Mouse (Mus musculus): ENCODE results near the gene Ero1l.

Ero1l gene

DNA sequence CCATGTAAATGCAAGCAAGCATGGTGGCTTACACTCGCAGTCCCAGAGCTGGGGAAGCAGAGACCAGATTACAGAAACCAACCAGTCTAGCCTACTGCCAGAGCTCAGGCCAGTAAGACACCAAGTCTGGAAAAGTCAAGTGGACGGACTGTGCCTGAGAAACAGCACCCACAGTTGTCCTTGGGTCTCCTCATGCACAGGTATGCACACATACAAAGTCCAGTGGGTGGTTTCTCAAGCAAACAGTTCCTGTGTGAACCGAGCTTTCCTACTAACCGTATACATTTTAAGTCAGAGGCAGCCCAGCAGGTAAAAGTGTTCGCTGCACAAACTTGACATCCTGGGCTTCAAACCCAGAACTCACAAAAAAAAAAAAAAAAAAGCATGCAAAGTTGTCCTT is 12.7 kb downstream of the Ero1l start:
- no peak for DNase-seq (ENCODE audit: low spot score in 2 of 2)

DNA sequence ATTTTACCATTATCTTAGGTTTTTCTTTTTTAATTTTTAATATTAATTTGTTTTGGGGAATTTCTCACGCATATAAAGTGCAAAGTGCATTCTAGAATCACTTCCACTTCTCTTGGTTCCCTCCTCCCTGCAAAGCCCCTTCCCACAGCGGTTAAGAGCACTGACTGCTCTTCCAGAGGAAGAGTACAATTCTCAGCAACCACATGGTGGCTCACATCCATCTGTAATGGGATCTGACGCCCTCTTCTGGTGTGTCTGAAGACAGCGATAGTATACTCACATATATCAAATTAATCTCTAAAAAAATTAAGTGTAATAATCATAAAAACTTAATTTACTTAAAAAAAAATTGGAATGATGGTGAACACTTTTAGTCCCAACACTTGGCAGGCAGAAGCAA is 14.2 kb downstream of the Ero1l start:
- no peak for DNase-seq (ENCODE audit: low spot score in 2 of 2)

GRCm38 (mm10) chr14:45303939-45304338 is 14.6 kb downstream of the Ero1l start:
- DNase-seq (ENCODE audit: low spot score in 2 of 2) = no peak

GRCm38 (mm10) chr14:45291608-45292007 is 27.0 kb downstream of the Ero1l start:
- DNase-seq (ENCODE audit: low spot score in 2 of 2) = no peak

DNA sequence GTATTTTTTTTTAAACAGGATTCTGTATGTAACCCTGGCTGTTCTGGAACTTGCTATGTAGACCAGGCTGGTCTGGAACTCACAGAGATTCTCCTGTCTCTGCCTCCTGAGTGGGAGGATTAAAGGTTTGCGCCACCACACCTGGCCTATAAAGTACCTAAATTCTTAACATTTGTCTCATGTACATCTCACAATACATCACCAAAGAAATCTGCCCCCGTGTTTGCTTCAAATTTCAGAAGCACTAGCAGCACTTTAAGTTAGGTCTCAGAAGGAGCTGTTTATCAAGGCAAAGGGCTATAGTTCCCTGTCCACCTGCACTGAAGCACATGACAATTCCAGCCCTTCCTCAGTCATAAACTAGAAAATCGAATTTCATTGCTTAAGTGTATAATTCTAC is 36.5 kb downstream of the Ero1l start:
- DNase-seq (ENCODE audit: low spot score in 2 of 2) = no peak

DNA sequence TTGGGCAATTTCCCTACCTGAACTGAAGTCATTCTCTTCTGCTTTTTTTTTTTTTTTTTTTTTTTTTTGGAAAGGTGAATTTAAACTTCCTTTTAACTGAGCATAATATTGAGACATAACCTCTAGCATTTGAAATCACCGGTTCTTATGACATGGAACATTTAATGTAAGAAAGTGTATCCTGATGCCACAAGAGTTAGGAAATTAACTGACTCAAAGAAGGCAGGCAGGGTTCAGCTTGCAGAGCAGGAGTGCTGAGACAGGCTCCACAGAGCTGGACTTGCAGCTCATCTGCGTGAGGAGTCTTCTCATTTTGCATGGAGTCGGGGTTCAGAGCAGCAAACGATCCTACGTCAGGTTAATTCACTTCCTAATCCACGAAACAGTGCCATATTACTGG is 42.8 kb downstream of the Ero1l start:
- no peak for DNase-seq (ENCODE audit: low spot score in 2 of 2)

DNA sequence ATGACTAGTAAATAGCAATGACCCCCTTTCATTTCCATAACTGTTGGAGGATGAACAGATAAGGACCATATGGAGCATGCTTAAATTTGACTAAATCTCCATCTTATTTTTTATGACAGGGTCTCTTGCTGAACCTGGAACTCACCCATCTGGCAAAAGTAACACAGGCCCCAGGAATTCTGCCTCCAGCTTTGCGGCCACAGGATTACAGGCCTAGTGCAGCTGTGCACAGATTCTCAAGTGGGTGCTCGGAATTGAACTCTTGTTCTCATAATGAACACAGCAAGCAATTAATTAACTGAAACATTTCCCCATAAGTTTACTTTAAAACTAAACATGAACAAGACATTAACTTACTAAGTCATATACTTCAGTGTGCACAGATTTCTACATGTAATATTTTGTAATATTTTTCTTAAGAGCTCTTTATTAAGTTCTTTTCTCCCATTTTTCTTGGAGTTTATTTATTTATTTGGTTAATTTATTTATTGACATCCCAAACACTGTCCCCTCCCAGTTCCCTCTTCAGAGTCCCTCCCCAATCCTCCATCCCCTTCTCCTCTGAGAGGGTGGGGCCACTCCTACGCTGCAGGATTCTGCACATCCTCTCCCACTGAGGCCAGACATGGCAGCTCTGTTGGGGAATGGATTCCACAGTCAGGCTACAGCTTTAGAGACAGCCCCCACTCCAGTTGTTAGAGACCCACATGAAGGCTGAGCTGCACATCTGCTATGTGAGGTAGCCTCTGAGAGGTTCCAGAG is 54.6 kb downstream of the Ero1l start:
- DNase-seq (ENCODE audit: low spot score in 2 of 2) = no peak

DNA sequence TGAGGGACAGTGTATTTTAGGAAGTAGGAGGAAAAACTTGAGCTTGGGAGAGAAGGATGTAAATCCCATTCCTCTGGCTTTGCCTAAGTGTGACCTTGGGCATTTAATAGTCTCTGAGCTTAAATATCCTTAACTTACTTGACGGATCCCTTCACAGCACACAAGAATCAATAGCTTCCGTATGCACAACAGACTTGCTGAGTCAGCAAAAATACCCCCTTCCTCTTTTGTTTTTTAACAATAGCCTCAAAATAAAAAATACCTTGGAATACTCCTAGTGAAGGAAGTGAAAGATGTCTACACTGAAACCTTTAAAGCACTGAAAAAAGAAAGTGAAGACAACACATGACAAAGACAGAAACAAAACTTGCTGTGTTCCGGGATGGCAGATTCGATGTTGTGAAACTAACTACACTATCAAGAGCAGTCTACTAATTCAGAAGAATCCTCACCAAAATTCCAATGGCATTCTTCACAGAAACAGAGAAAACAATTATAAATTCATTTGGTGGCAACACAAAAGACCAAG is 67.0 kb downstream of the Ero1l start:
- no peak for DNase-seq (ENCODE audit: low spot score in 2 of 2)

GRCm38 (mm10) chr14:45241613-45242012 is 77.0 kb downstream of the Ero1l start:
- DNase-seq (ENCODE audit: low spot score in 2 of 2) = no peak

DNA sequence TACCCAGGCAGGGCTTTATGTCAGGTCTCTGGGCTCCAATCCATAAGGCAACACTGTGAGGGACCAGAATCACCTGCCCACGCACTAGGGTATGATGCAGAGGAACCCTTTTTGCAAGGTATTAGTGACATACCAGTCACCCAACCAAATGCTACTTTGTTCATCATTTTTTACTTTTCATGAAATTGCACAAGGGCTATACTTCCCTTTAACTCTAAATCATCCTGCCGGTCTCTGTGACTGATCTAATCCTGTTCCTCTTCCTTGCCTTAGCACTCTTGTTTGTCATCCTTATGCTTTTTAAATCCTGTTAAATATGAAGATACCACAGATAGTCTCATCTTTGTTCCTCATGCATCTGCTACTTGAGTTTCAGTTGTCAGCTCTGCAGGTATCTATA is 79.5 kb downstream of the Ero1l start:
- no peak for DNase-seq (ENCODE audit: low spot score in 2 of 2)
